ENCODE assay signal across 9 mouse cellular contexts in genomic region chr9:26733206-26733891, GRCm38 (mm10). TPM values are rescaled to one million over a fixed set of nuclear protein-coding genes. Genes with fewer than 3 reads are reported as not detected.
A peak's percentile ranks its signal among the peaks of the same experiment; 100 is the strongest.
DNase-seq lines count a peak whose midpoint lies in the region; ATAC-seq lines count a peak whose summit lies in the region.
"Had no signal": no experiment of that assay in that cellular context is flagged by ENCODE, and none has a peak within 500 bp of the region (broad histone marks: within the 10 kb centered on the region; RNA-seq: fewer than 3 reads in every experiment).

B3gat1 (plus strand) TSS chr9:26733728.

- ATAC-seq in heart, embryonic 14.5 days (ENCODE audit: insufficient number of reproducible peaks, insufficient read depth, low FRiP score, low read depth), result peak; percentile 31; the same call in 1 of the 2 replicates
- peak; percentile 91 for ATAC-seq in forebrain, embryonic 11.5 days (replicated peaks; ENCODE audit: low FRiP score)
- peak; percentile 93 for ATAC-seq in midbrain, embryonic 13.5 days

- H3K9me3 ChIP-seq in heart, embryonic 14.5 days (ENCODE audit: control insufficient read depth, low read length), result no peaks in the 10 kb centered on the region
- H3K9me3 ChIP-seq in forebrain, embryonic 11.5 days (ENCODE audit: control insufficient read depth, low read length), result no peaks in the 10 kb centered on the region
- no peaks in the 10 kb centered on the region for H3K9me3 ChIP-seq in midbrain, embryonic 13.5 days

- DNase-seq in heart, postnatal 10 days, result no peak
- DNase-seq in adrenal gland, postnatal 14 days, result peak; percentile 11
- DNase-seq in forebrain, embryonic 11.5 days (ENCODE audit: low spot score), result peak; percentile 85
- DNase-seq in layer of hippocampus, adult 8-10 months (ENCODE audit: low spot score in 2 of 2), result peak; percentile 47 to 56
- DNase-seq in spleen, postnatal 14 days (ENCODE audit: low spot score in 2 of 2), result no peak
- DNase-seq in MN1 (ENCODE audit: low spot score), result no peak

- intact Hi-C loops in heart, postnatal 10 days (cut with DNase I), result no loop called here

- no peak within 1 kb of the TSS for H3K27ac ChIP-seq in heart, embryonic 14.5 days (replicated peaks in 1 of 2; ENCODE audit: control insufficient read depth in 1 of 2, insufficient read depth in 1 of 2, low read depth in 2 of 2, low read length in 2 of 2)
- H3K27ac ChIP-seq in forebrain, embryonic 11.5 days (ENCODE audit: low read depth, low read length), result no peak within 1 kb of the TSS
- H3K27ac ChIP-seq in midbrain, embryonic 13.5 days, result peak within 1 kb of the TSS; percentile 90

- 0 out of 2 replicates have a peak within 1 kb of the TSS, but pooled peaks have one; percentile 8 for H3K9ac ChIP-seq in heart, embryonic 14.5 days (ENCODE audit: low read length)
- H3K9ac ChIP-seq in forebrain, embryonic 11.5 days (ENCODE audit: low read length), result peak within 1 kb of the TSS; percentile 70
- H3K9ac ChIP-seq in midbrain, embryonic 13.5 days (replicated peaks), result peak within 1 kb of the TSS; percentile 94

- peak within 1 kb of the TSS; percentile 29 to 46 for H3K4me3 ChIP-seq in heart, embryonic 14.5 days (ENCODE audit: control insufficient read depth in 1 of 2, insufficient read depth in 1 of 2, low read depth in 1 of 2, low read length in 2 of 2)
- peak within 1 kb of the TSS; percentile 68 for H3K4me3 ChIP-seq in forebrain, embryonic 11.5 days (ENCODE audit: low read depth, low read length)
- peak within 1 kb of the TSS; percentile 77 for H3K4me3 ChIP-seq in midbrain, embryonic 13.5 days (replicated peaks)

- H3K4me1 ChIP-seq in heart, embryonic 14.5 days (ENCODE audit: control insufficient read depth in 2 of 2, insufficient read depth in 2 of 2, low read length in 2 of 2), result peaks cover 0 to 8% of the 10 kb centered on the region in 2 experiments; a peak in 1 of 4 replicates
- H3K4me1 ChIP-seq in forebrain, embryonic 11.5 days (replicated peaks; ENCODE audit: control insufficient read depth, insufficient read depth, low read length), result peaks cover 3% of the 10 kb centered on the region; the same call in 1 of the 2 replicates
- peaks cover 43% of the 10 kb centered on the region for H3K4me1 ChIP-seq in midbrain, embryonic 13.5 days (replicated peaks)

- H3K4me2 ChIP-seq in heart, embryonic 14.5 days (ENCODE audit: low read length), result peak within 1 kb of the TSS; percentile 85
- H3K4me2 ChIP-seq in forebrain, embryonic 11.5 days (ENCODE audit: low read depth, low read length, severe bottlenecking), result peak within 1 kb of the TSS; percentile 94
- H3K4me2 ChIP-seq in midbrain, embryonic 13.5 days (replicated peaks), result peak within 1 kb of the TSS; percentile 79

- H3K27me3 ChIP-seq in heart, embryonic 14.5 days (ENCODE audit: control insufficient read depth, insufficient read depth, low read length), result peaks cover 56% of the 10 kb centered on the region
- H3K27me3 ChIP-seq in forebrain, embryonic 11.5 days (ENCODE audit: control insufficient read depth, insufficient read depth, low read length), result no peaks in the 10 kb centered on the region; the same call in none of the 2 replicates
- peaks cover 8% of the 10 kb centered on the region; the same call in 1 of the 2 replicates for H3K27me3 ChIP-seq in midbrain, embryonic 13.5 days

- WGBS in heart, embryonic 14.5 days, result 2% methylated on average over 59 of the region's 65 CpGs
- under 1% methylated on average over 30 of the region's 65 CpGs for WGBS in forebrain, embryonic 11.5 days
- under 1% methylated on average over 36 of the region's 65 CpGs for WGBS in midbrain, embryonic 13.5 days

- H3K36me3 ChIP-seq in heart, embryonic 14.5 days (ENCODE audit: control insufficient read depth, insufficient read depth, low read length), result no peaks in the 10 kb centered on the region
- no peaks in the 10 kb centered on the region for H3K36me3 ChIP-seq in forebrain, embryonic 11.5 days (ENCODE audit: control insufficient read depth, insufficient read depth, low read length)
- H3K36me3 ChIP-seq in midbrain, embryonic 13.5 days, result no peaks in the 10 kb centered on the region

RNA-seq across cellular contexts. Expression of gene B3gat1, which starts in this region (rescaled TPM):
- polyA plus RNA-seq in heart, embryonic 14.5 days (2014; fragmentation: Nextera tagmentation; extraction: Ambion mirVana), result not detected in 2 replicates
- not detected for total RNA-seq in heart, postnatal 10 days (2021)
- 0.67 and 1.2 TPM in 2 replicates for total RNA-seq in adrenal gland, postnatal 14 days (2021)
- 8.2 and 8.9 TPM in 2 replicates for polyA plus RNA-seq in forebrain, embryonic 11.5 days (2014; fragmentation: Nextera tagmentation; extraction: Ambion mirVana)
- 100 to 1,000 TPM; 197 to 241 (median 226) TPM for total RNA-seq in layer of hippocampus, adult 8-10 months (2022)
- 20.1 and 26.2 TPM in 2 replicates for polyA plus RNA-seq in midbrain, embryonic 13.5 days (2015; fragmentation: Nextera tagmentation; extraction: Ambion mirVana)
- total RNA-seq: MEL had no signal

Comparison
In these comparisons a context has a peak if more than half of its experiments do, and no peak if none do; other contexts are left out.
1. RNA of gene B3gat1 (total RNA-seq): 197 to 241 TPM in layer of hippocampus, adult 8-10 months; 0.67 to 1.2 TPM in adrenal gland, postnatal 14 days and not detected in heart, postnatal 10 days; every median in the first group is over 10 times any median in the second.
2. Peak in ATAC-seq, H3K4me3 ChIP-seq, H3K9ac ChIP-seq and H3K4me2 ChIP-seq in heart, embryonic 14.5 days; RNA of the gene not detected or under 1 TPM.
3. ATAC-seq: peak in every context shown above with its lines; median percentile 93 in midbrain, embryonic 13.5 days; 91 in forebrain, embryonic 11.5 days; 31 in heart, embryonic 14.5 days.
4. H3K9ac ChIP-seq: peak in every context shown above with its lines; median percentile 94 in midbrain, embryonic 13.5 days; 70 in forebrain, embryonic 11.5 days; 8 in heart, embryonic 14.5 days.
5. DNase-seq: peak in adrenal gland, postnatal 14 days (single experiment), forebrain, embryonic 11.5 days (single experiment) and layer of hippocampus, adult 8-10 months (2 of 2); none in heart, postnatal 10 days (0 of 2), spleen, postnatal 14 days (0 of 2) and MN1 (single experiment).
6. Peak in every context shown above with its lines, with median percentiles within 50 percentile points of each other: H3K4me2 ChIP-seq and H3K4me3 ChIP-seq.